Mouse (Mus musculus): ENCODE results near the gene Masp1.

Gene Masp1

DNA sequence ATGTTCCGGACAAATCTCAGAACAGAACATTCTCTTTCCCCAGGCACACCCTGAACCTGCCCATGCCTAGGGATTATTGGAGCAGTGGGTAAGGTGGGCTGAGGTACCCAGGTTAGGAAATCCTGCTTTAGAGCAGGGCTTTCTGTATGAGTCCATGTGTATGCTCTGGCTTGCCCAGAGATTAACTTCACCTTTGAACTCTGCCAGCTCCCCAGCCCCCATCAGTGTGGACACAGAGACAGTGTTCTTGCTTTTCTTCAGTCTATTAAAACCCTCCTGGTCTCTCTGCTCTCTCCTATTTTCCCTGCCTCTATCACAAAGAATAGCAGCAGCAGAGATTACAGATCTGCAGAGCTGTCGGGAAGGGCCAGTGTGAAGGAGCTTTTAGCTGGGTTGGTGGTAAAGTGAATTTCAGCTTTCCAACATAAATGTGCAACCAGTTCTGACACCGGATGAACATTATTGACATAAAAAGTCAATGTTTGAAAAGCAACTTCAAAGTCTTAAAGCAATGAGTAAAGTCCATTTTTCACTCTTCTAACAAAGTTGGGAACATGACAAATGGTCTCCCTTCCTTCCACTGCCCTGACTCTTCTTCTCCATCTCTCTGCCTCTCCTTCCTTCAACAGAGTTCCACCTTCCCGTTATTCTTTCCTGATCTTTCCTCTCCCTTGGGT lies 56.8 kb downstream of the Masp1 start:
- DNase-seq (ENCODE audit: low read depth, low spot score), result no peak

DNA sequence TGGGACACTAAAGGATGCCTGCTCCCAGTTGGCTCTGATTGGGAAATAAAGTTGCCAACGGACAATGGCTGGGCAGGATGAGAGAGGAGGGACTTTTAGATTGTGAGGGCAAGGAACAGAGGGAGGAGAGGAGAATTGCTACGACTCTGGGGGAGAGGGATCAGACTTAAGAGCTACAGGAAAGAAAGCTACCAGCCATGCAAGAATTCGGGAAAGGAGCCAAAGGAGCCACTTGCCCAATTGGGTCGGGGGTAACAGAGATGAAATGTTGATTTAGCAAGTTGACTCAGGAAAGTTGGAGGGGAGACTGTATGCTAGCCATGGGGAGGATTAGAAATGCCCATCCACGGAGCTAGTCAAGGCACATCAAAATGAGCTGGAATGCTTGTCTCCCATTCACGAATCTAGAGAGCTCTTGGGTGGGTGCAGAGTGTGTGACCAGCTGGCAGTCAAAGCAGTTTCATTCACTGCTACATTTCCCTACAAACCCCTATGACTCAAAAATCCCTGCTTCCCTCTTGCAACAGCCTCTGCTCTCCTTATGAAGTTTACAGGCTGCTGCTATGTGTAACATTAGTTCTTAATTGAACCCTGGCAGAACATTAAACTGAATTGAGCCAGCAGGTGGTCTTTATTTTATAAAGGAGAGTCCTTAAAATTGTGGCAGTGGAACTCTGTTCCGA lies 61.6 kb downstream of the Masp1 start:
- DNase-seq (ENCODE audit: low read depth, low spot score), result no peak

DNA sequence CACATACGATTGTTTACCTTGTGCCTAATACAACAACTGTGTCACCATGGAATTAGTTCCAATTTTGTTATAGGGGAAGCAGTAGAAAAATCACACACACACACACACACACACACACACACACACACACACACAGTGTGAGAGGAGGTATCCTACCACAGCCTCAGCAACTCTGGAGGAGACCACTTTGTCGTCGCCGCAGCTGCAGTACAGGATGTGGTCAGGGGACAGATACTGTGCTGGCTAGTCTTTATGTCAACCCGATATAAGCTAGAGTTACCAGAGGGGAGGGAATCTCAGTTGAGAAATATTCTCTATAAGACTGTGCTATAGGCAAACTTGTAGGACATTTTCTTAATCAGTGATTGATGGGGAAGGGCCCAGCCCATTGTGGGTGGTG lies 63.3 kb downstream of the Masp1 start:
- no peak for DNase-seq (ENCODE audit: low read depth, low spot score)

DNA sequence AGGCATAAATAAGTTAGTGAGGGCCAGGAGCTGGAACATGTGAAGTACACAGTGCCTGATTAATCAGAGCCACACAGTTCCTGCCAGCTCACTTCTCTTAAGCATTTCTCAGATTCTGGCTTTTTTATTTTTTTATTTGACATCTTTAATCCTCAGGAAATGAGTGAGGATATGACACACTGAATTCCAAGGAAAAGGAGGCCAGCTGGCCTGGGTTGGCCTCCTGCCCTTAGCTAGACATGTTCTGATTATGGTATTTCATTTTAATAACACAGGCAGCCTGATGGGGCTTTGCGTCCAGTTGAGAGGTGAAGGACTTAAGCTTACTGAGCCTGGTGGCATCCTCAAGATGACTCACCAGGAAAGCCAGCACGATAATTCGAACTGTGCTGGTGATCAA lies 64.1 kb downstream of the Masp1 start:
- DNase-seq (ENCODE audit: low read depth, low spot score), result no peak

DNA sequence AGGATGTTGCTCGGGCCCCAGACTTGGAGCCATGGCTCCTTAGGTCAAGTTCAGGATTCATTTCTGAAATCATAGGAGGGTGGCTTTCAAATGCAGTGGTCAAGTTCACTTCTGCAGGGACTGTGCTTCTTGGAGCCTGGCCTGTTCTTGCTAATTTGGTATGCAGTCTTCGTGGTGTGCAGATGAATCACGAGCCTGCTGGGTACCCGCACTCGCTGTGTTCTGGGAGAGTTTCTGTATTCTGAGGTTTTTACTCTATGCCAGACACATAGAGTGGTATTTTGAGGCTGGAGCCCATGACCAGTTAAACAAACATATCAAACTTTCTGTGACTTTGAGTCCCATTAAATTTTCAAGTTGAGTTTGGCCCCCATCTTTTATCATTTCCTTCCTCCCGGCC lies 66.2 kb downstream of the Masp1 start:
- DNase-seq (ENCODE audit: low read depth, low spot score), result no peak

DNA sequence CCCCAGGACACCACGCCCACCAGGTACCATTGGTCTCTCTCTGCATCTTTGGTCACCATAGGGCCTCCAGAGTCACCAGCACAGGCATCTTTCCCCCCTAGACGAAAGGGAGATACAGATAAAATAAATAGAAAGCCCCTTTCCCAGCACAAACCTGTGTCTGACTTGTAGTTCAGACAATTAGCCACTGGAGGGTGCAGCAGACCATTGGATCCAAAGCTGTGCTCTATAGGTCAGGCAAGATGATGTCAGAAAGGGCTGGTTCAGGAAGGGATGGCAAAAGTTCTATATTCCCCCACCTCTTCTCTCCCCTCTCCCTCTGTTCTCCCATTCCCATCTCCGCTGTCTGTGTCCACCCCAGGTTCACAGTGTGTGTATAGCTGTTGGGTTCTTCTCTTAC lies 68.1 kb downstream of the Masp1 start:
- no peak for DNase-seq (ENCODE audit: low read depth, low spot score)

DNA sequence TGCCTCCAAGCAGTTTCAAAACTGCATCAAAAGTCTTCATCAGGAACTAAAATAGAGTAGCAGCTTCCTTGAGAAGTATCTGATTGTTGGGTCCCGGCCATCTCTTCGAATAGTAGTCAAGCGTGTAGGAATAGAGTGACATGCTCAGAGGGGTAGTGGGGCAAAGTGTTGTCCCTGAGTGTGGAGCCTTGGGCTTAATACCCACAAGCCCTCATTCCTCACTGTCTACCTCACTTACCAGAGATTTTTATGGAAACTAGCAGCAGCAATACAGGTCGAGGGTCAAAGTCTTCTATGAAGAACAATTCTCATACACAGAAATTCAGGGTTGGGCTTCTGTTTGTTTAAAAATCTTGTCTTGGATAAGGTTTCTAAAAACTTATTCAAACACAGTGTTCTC lies 69.8 kb downstream of the Masp1 start:
- no peak for DNase-seq (ENCODE audit: low read depth, low spot score)

DNA sequence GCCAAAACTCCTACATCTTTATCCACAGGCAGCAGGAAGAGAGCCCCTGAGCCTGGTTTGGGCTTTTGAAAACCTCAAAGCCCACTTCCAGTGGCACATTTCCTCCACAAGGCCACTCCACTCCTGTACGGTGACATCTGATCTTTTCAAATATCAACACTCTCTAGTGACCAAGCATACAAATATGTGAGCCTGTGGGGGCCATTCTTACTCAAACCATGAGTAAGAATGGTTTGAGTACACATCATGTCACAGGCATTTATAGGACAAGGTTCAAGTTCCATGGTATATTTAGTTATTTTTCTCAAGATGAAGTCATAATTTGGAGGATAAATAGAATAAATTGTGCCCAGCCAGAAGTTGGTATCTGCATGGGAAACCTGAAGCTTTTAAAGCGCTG lies 70.7 kb downstream of the Masp1 start:
- DNase-seq (ENCODE audit: low read depth, low spot score), result no peak

DNA sequence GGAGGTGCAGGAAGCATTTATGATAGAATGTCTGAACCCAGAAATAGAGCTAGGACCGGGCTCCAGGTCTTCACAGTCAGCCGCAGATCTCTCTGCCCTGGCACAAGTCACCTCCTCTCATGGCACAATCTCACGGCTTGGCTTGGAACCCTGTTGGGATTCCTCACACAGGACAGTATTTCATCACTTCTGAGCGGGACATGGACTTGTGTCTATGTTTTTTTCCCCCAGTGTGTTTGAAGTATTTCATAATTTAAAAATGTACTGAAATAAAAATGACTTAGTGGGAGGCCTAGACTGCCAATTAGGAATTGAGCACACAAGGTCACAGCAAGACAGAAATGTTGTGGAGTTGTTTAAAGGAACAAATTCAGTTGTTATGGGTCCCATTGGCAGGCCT lies 76.4 kb downstream of the Masp1 start:
- DNase-seq (ENCODE audit: low read depth, low spot score), result no peak

DNA sequence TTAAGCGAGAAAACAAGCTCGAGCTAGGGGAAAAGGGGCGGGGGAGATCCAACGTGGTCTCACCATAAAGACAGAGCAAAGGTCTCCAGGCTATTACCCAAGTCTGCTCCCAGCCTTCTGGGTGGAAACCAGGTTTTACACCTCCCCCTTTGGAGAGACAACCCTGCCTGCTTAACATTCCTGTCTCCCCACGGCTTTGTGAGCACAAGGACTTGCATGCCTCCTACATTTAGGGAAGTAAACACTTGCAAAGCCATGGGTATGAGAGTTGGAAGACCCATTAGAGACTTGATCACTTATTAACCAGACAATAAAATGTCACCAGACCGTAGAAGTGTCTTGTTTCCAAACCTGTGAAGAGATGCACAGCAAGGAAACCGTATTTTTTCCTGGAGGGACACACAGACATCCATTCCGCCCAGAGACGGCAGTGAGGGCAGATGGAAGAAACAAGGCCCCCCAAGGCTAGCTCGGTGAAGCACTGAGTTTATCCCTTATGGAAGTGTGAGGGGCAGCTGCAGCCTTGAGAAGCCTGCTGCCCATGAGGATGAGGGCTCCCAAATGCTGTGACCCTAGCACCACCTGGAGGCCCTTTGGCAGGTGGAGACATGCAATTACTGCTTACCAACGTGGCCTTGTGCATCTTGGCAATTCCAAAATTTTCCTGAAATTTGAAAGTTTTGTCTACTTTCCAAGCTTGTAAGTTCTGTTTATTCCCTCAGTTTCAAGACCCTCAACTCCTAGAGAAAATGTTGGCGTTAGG lies 83.0 kb downstream of the Masp1 start:
- no peak for DNase-seq (ENCODE audit: low read depth, low spot score)

DNA sequence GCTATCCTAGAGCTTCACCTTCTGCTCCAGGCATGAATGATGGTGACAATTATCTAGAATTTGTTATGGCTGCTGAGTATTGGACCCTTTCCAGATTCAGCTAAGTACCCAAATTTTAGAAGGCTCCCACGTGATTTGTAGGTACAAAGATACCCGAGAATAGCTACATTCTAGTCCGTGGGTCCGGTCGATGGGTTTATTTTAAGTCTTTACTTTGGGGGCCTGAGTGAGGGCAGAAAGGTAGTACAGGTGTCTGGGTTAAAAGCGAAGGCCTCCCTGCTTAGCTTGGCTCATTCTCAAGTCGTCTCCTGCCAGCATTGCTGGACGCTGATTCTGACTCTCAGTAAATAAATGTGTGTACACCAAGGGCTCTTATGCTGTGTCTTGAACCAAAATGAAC lies 90.6 kb downstream of the Masp1 start:
- DNase-seq (ENCODE audit: low read depth, low spot score), result no peak

DNA sequence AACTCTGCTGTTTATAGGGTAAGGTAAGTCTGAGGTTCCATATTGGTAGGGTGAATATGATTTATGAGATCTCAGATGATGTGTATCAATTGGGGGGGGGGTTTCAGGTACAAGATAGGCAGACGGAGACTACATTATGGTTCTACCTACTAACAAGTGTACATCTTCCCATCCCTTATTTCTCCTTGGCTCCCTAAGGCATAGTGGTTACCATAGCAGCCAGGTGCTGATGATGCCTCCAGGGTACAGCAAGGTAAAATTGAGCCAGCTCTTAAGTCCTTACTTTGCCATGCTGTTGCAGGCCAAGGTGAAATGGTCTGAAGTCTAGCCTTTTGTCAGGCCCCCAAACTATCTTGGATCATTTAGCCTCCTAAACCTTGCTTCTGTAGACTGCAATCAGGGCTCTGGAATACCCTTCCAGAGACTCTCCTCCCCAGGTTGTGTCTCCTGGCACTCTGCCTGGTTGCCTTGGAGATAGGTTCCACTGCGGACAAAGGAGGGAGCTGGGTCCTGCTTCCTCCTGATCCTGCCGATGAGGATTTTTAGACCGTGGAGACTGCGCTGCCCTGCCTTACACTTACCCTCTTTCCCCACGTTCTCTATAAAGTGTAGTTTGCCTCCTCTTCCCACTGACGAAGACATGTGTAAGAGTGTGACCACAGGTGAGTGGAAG lies 91.8 kb downstream of the Masp1 start, which contains the start of gene Rtp1:
TSS of gene Rtp1 (plus strand) at position 487 of the 673 bp plus-strand sequence.
- no peak for DNase-seq (ENCODE audit: low read depth, low spot score)

DNA sequence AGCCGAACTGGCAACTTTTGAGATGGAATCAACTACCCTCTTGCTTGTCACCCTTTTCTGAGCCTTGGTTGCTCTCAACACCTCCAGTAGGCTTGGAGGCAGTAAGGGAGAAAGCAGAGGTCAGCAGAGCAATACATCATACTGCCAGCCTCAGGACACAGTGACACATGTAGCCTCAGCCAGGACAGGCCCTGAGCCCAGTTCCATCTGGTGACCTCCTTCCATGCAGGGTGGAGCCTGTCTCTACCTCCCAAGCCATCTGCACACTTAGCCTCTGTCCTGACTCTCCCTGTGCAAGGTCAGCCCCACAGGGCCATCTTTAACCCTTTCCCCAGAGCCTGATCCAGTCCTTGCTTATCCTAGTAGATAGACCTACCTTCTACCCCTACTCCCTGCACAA lies 92.9 kb downstream of the Masp1 start:
- DNase-seq (ENCODE audit: low read depth, low spot score), result no peak

DNA sequence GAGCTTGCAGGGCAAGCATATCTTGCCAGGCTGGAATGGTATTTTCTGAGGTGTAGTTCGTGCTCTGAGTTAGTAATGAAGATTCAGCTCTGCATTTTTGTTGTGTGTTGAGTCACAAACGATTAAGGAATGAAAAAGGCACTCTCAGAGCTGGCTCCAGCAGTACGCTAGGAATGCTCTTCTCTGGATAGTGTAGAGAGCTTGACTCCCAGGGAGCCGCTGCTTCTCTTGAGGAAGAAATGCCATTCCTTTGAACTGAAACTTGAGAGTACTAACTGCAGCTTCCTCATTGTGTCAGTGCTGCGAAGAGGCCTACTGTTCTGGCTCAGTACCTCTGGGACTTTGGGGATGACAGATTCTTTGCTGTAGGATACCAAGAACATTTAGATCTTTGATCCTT lies 96.8 kb downstream of the Masp1 start:
- DNase-seq (ENCODE audit: low read depth, low spot score), result no peak

DNA sequence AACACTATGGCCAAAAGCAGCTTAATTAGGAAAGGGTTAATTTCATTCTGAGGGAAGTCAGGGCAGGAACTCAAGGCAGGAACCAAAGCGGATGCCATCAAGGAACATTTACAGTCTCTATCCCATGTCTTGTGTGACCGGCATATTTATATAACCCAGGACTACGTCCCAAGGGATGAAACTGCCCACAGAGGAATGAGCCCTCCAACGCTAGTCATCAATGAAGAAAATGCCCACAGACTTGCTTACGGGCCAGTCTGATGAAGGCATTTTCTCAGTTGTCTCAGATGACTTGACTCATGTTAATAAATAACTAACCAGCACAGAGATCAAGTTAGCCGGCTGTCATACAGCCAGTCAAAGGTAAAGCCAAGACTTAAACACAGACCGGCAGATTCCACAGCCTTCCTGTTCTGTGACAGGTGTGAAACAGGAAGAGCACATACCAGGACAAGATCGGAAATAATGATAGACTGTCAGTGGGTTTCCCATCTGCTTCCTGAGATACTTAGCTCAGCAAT lies 101.0 kb downstream of the Masp1 start:
- no peak for DNase-seq (ENCODE audit: low read depth, low spot score)

DNA sequence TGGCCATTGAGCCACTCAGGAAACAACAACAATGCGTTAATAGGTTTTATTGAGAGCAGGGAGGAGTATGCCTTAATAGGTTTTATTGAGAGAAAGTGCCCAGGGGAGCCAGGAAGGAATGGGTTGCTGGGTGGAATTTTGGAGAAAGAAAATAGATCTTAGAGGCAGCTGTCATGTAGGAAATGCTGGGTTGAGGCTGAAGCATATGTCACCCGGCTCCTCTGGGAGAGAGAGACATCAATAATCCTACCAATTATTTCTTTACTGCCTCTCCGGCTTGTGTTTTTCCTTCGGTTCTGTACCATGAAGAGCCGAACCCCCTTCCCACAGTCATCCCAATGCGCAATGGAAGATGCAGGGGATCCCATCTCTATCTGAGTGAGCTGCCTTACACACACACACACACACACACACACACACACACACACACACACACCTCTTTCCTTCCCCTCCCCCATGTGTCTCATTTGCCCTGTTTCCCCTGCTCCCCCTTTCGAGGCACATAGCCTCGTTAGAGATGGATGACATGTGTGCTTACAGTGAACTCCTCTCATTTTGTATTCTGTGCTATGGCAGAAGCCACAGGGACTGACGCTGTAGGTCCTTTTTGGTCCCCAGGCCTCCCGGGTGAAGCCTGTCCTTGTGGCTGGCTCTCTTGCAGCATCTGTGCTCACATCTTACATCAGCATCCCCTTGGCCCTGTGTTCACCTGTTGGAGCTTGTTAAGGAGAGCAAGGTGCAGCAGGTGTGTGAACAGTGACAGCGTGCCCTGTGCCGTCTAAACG lies 103.0 kb downstream of the Masp1 start:
- no peak for DNase-seq (ENCODE audit: low read depth, low spot score)

DNA sequence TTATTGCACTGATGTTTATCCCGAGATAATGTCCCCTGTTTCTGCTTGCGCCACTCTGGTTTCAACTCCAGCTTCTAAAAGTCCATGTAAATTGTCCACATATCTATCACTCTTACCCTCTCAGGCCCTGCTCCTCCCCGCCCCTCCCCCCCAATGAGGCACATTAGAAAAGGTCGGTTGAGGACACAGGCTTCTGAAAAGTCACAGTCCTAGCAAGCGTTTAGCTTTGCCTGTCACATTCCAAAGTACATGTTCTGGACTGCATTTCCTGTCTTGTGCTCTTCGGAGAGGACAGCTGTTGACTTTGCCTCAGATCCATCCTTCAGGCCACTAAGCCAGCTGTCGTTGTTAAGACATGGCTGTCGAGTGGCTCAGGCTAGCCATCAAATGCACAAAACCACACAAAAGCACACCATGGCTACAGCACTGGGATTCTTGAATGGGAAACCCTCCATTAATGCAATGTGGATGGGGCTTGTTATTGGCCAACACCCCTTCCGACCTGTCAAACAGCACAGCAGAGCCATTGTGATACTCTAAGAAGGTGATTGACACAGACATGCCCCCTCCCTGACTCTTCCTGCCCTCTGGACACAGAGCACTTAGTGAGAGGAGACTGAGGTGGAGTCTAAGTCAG lies 103.8 kb downstream of the Masp1 start:
- no peak for DNase-seq (ENCODE audit: low read depth, low spot score)

DNA sequence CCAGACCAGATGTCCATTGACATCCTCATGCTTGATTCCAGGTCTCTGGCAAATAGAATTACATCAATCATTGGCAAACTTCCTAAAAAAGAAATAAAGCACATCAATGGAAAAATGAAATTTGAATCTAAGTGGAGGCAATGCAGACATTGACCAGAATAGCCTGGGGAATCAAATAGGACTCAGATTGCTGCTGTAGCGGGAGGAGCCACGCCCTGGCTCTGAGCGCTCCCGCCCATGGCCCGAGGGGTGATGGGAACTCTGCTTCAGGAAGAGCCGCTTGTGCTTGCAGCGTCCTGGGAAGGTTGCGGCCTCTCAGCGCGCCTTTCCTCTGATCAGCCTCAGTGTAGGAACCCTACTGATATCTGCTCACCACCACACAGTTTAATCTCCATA lies 104.4 kb downstream of the Masp1 start:
- no peak for DNase-seq (ENCODE audit: low read depth, low spot score)

DNA sequence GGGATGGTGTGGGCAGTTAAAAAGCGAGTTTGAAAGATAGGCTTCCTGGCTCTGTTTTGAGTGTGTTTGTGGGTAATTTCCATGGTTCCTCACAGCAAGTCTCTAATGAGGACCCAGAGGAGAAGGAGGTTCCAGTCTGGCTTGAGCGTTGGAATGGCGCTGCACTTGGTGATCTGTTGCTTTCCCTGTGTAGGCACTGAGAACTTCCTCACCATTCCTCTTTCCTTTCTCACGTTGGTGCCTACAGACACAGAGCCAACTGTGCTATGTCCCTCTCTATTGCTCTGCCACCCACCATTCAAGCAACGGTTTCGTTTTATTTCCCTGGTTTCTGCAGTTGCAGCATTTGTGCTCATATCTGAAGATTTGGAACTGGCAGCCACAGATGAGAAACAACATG lies 107.7 kb downstream of the Masp1 start:
- DNase-seq (ENCODE audit: low read depth, low spot score), result no peak

DNA sequence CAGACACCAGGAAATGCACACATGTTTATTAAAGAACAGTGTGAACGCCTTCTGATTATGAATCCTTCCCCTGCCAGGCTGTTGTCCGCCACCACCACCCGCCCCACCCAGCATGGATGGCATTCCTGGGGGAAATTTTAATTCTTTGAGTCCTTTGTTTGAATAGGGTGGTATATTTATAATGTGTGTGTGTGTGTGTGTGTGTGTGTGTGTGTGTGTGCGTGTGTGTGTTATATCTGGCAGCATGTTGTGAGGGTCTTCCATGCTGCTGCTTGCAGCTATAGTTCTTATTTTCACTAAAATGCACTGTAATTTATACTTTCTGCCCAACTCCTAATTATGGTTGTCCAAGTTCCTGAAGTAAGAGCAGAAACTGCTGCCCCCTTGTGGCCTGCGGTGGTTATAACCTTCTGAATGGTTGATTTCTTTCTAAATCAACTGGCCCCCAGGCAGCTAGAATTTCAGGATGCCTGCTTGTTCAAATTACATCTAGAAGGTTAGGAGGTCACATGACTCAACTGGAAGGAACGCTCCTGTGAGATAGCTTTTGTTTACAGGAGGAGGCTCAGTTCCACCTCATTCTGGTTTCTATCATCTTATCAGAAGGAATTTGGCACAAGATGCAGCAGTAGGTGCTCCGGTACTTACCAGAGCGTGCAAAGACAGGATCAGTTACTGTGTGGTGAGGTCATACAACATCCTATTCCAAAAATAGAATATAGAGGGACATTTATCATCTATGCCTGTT lies 117.4 kb downstream of the Masp1 start:
- DNase-seq (ENCODE audit: low read depth, low spot score), result peak; percentile 23
